Mouse (Mus musculus) embryonic fibroblast, embryonic 13.5 days (primary cell): ENCODE results near the gene Emx2.

Experiments
- CTCF ChIP-seq: IDR thresholded peaks from 2 replicates; pipeline ENCODE4 v1.5.1; 2011; ENCODE audit warnings: mild to moderate bottlenecking, control low read depth, low read length, moderate library complexity, borderline replicate concordance; ENCODE audit not compliant: insufficient read depth
- POLR2A ChIP-seq: IDR thresholded peaks from 2 replicates; pipeline ENCODE4 v1.6.1; 2011; ENCODE audit warnings: low read depth, mild to moderate bottlenecking, control low read depth, low read length, moderate library complexity

GRCm38 (mm10) chr19:59451441-59451951, 6.7 kb upstream of the Emx2 start:
- TF ChIP-seq CTCF (no peak), POLR2A (no peak)
